In the genomic region with DNA sequence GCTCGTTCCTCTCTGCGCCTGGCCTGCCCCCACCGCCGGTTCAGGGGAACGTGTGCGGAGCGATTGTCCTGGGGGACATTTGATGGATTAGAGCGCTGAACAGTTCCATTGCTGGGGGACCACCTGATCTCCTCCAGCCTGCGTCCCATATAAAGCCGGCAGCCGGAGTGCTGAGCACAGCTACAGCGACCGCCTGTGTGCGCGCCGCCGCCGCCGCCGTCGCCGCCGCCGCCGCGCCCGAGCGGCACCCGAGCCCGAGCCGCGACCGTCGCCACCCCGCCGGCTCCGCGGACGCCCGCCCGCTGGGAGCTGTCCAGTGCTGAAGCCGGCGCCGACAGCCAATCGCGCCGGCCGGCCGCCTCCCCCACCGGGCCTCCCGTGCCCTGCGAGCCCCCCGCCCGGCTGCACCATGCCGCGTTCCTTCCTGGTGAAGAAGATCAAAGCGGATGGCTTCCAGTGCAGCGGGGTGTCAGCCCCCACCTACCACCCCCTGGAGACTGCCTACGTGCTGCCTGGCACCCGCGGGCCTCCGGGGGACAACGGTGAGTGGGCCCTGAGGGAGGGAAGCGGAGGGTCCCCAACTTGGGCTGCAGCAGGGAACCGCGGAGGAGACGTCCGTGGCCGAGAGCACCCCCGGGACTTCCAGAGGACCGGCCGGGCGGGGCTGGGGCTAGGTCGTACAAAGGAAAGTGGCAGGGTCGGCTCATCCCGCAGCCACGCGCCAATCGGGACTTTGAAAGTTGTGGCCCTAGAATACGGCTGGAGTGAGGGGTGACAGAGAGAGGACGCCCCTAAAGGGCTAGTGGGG, we compare ENCODE assay signal across 8 mouse cellular contexts. TPM values are rescaled to one million over a fixed set of nuclear protein-coding genes. Genes with fewer than 3 reads are reported as not detected.
A peak's percentile ranks its signal among the peaks of the same experiment; 100 is the strongest.
DNase-seq lines count a peak whose midpoint lies in the region; ATAC-seq and TF ChIP-seq lines count a peak whose summit lies in the region.

No protein-coding gene starts in this region.

- no peak for TF ChIP-seq POLR2A in limb, embryonic 14.5 days (IDR thresholded peaks at IDR 0.05; ENCODE audit: borderline replicate concordance, extremely low read depth, insufficient read depth, insufficient read length)

- H3K9me3 ChIP-seq in intestine, embryonic 14.5 days (ENCODE audit: control insufficient read depth, low read length): no peaks in the 10 kb centered on the region
- no peaks in the 10 kb centered on the region for H3K9me3 ChIP-seq in limb, embryonic 14.5 days (ENCODE audit: control insufficient read depth, low read length)
- no peaks in the 10 kb centered on the region for H3K9me3 ChIP-seq in midbrain, embryonic 15.5 days

- no peaks in the 10 kb centered on the region; the same call in 1 of the 2 replicates for H3K4me1 ChIP-seq in intestine, embryonic 14.5 days (replicated peaks; ENCODE audit: control insufficient read depth, insufficient read depth, low read length)
- peaks cover 3% of the 10 kb centered on the region; the same call in 1 of the 2 replicates for H3K4me1 ChIP-seq in limb, embryonic 14.5 days (ENCODE audit: control insufficient read depth, insufficient read depth, low read length)
- peaks cover 60% of the 10 kb centered on the region for H3K4me1 ChIP-seq in midbrain, embryonic 15.5 days

- under 1% methylated on average over 73 of the region's 81 CpGs for WGBS in intestine, embryonic 14.5 days
- WGBS in limb, embryonic 14.5 days: under 1% methylated on average over 49 of the region's 81 CpGs
- WGBS in midbrain, embryonic 15.5 days: under 1% methylated on average over 77 of the region's 81 CpGs

- no peak overlapping the region for H3K27ac ChIP-seq in intestine, embryonic 14.5 days (ENCODE audit: low read depth)
- no peak overlapping the region for H3K27ac ChIP-seq in limb, embryonic 14.5 days (replicated peaks; ENCODE audit: low read depth, low read length)
- H3K27ac ChIP-seq in midbrain, embryonic 15.5 days: peak overlapping the region; percentile 95

- H3K4me2 ChIP-seq in intestine, embryonic 14.5 days (ENCODE audit: low read length): peak overlapping the region; percentile 63
- H3K4me2 ChIP-seq in limb, embryonic 14.5 days (replicated peaks; ENCODE audit: low read depth, low read length, severe bottlenecking): peak overlapping the region; percentile 60
- H3K4me2 ChIP-seq in midbrain, embryonic 15.5 days: peak overlapping the region; percentile 84

- H3K36me3 ChIP-seq in intestine, embryonic 14.5 days (ENCODE audit: control insufficient read depth, insufficient read depth, low read length): no peaks in the 10 kb centered on the region
- no peaks in the 10 kb centered on the region for H3K36me3 ChIP-seq in limb, embryonic 14.5 days (ENCODE audit: control insufficient read depth, insufficient read depth, low read length)
- no peaks in the 10 kb centered on the region for H3K36me3 ChIP-seq in midbrain, embryonic 15.5 days (replicated peaks)

- no peak overlapping the region for H3K9ac ChIP-seq in intestine, embryonic 14.5 days (ENCODE audit: low read length)
- no peak overlapping the region for H3K9ac ChIP-seq in limb, embryonic 14.5 days (ENCODE audit: low read depth, low read length, severe bottlenecking)
- peak overlapping the region; percentile 96 for H3K9ac ChIP-seq in midbrain, embryonic 15.5 days

- peaks cover 62% of the 10 kb centered on the region for H3K27me3 ChIP-seq in intestine, embryonic 14.5 days (replicated peaks; ENCODE audit: control insufficient read depth, insufficient read depth, low read length)
- H3K27me3 ChIP-seq in limb, embryonic 14.5 days (ENCODE audit: control insufficient read depth, insufficient read depth, low read length): peaks cover 47% of the 10 kb centered on the region
- no peaks in the 10 kb centered on the region; the same call in 1 of the 2 replicates for H3K27me3 ChIP-seq in midbrain, embryonic 15.5 days (replicated peaks)

- peak; percentile 60 for ATAC-seq in frontal cortex, adult (ENCODE audit: low TSS enrichment)
- ATAC-seq in common myeloid progenitor, adult 5-6 weeks (replicated peaks; ENCODE audit: low read depth, poor library complexity, severe bottlenecking): peak; percentile 60
- peak; percentile 88 for ATAC-seq in intestine, embryonic 14.5 days (replicated peaks; ENCODE audit: low FRiP score, low TSS enrichment, low read depth)
- ATAC-seq in limb, embryonic 14.5 days (ENCODE audit: low FRiP score, low read depth): peak; percentile 93
- ATAC-seq in midbrain, embryonic 15.5 days (replicated peaks): peak; percentile 79

- H3K4me3 ChIP-seq in intestine, embryonic 14.5 days (ENCODE audit: low read depth, low read length): peak overlapping the region; percentile 22
- peak overlapping the region; percentile 33 for H3K4me3 ChIP-seq in limb, embryonic 14.5 days (replicated peaks; ENCODE audit: low read length)
- peak overlapping the region; percentile 75 for H3K4me3 ChIP-seq in midbrain, embryonic 15.5 days

- no peak for DNase-seq in frontal cortex, postnatal 14 days (ENCODE audit: low spot score in 2 of 2)
- peak; percentile 74 to 87 for DNase-seq in gastrocnemius, postnatal 4 days (ENCODE audit: low spot score in 2 of 2)
- peak; percentile 93 for DNase-seq in intestine, embryonic 14.5 days (ENCODE audit: low spot score)
- peak; percentile 67 for DNase-seq in limb, embryonic 14.5 days (ENCODE audit: low spot score)
- DNase-seq in spleen, postnatal 36 days (ENCODE audit: low spot score in 2 of 2): peak; percentile 36 to 56

RNA-seq across cellular contexts. Expression of a gene that starts 0.5 kb away (rescaled TPM):
- not detected in 2 replicates for total RNA-seq in common myeloid progenitor, adult 5-6 weeks (2017)
- total RNA-seq in gastrocnemius, postnatal 4 days (2021): not detected
- 0.07 and 0.08 TPM in 2 replicates for polyA plus RNA-seq in intestine, embryonic 14.5 days (2014; fragmentation: Nextera tagmentation; extraction: Ambion mirVana)
- polyA plus RNA-seq in limb, embryonic 14.5 days (2012; rRNA removed): 0.08 and 0.36 TPM in 2 replicates
- polyA plus RNA-seq in limb, embryonic 14.5 days (2014; fragmentation: Nextera tagmentation; extraction: Ambion mirVana): not detected in 2 replicates
- 10.7 and 10.9 TPM in 2 replicates for polyA plus RNA-seq in midbrain, embryonic 15.5 days (2015; fragmentation: Nextera tagmentation; extraction: Ambion mirVana)

RNA-seq across cellular contexts. Expression of a gene that starts 23.5 kb away (rescaled TPM):
- 9.8 and 13.2 TPM in 2 replicates for total RNA-seq in common myeloid progenitor, adult 5-6 weeks (2017)
- 10 to 100 TPM; 13.4 to 14.8 TPM for total RNA-seq in gastrocnemius, postnatal 4 days (2021)
- 12.0 and 12.4 TPM in 2 replicates for polyA plus RNA-seq in intestine, embryonic 14.5 days (2014; fragmentation: Nextera tagmentation; extraction: Ambion mirVana)
- polyA plus RNA-seq in limb, embryonic 14.5 days (2012; rRNA removed): 11.2 and 13.0 TPM in 2 replicates
- polyA plus RNA-seq in limb, embryonic 14.5 days (2014; fragmentation: Nextera tagmentation; extraction: Ambion mirVana): 9.1 and 9.5 TPM in 2 replicates
- polyA plus RNA-seq in midbrain, embryonic 15.5 days (2015; fragmentation: Nextera tagmentation; extraction: Ambion mirVana): 21.5 and 23.7 TPM in 2 replicates

Comparison
In these comparisons a context has a peak if more than half of its experiments do, and no peak if none do; other contexts are left out.
1. DNase-seq: peak in gastrocnemius, postnatal 4 days (2 of 2), intestine, embryonic 14.5 days (single experiment), limb, embryonic 14.5 days (single experiment) and spleen, postnatal 36 days (2 of 2); none in frontal cortex, postnatal 14 days (0 of 2).
2. H3K4me3 ChIP-seq: peak in every context shown above with its lines; median percentile 75 in midbrain, embryonic 15.5 days; 33 in limb, embryonic 14.5 days; 22 in intestine, embryonic 14.5 days.
3. Peak in every context shown above with its lines, with median percentiles within 50 percentile points of each other: ATAC-seq and H3K4me2 ChIP-seq.